Mouse (Mus musculus): Measurements from ENCODE around the gene Mtap.

Gene Mtap

GRCm38 (mm10) chr4:89137542-89138360 lies 829 bp downstream of the Mtap start:
- peak in 1 of 2 experiments; percentile 16 for DNase-seq (ENCODE audit: low spot score in 2 of 2)

DNA sequence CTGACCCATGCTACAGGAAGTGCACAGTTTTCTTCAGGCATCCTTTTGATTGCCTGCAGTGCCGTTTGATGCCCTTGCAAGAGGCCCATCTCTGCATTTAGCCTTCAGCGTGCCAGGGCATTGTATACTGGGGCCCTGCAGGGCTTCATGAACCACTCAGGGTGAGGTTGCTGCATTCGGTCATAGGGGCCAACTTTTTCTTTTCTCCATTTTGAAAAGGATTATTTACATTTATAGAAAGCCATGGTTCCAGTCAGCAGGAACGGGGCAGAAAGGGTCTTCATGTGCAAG lies 1.4 kb downstream of the Mtap start:
- no peak for DNase-seq (ENCODE audit: low spot score in 2 of 2)

GRCm38 (mm10) chr4:89140832-89141231 lies 3.9 kb downstream of the Mtap start:
- DNase-seq (ENCODE audit: low spot score in 2 of 2) = no peak

DNA sequence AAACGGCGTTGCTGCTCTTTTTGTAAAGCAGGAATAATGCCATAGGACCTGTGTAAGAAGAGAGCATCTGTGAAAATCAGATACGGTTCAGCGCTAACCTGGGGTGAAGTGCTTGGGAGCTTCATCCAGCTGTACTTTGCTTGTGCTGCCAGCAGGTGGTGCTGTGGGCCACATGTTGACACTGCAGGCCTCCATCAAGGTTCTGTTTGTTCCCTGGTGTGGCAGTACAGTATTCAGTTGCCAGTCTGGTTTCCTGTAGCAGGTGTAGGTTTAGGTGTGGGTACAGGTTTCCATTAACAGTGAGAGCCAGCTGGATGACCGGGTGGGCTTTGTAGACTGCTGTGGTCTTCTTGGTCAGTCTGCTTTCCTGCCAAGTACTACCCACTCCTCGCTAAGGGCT lies 8.5 kb downstream of the Mtap start:
- DNase-seq (ENCODE audit: low spot score in 2 of 2) = peak; percentile 57 to 68

GRCm38 (mm10) chr4:89146291-89146690 lies 9.4 kb downstream of the Mtap start:
- no peak for DNase-seq (ENCODE audit: low spot score in 2 of 2)

- DNase-seq (ENCODE audit: low spot score in 2 of 2) = no peak
Observed at GRCm38 (mm10) chr4:89149261-89149660, 12.3 kb downstream of the Mtap start.

DNA sequence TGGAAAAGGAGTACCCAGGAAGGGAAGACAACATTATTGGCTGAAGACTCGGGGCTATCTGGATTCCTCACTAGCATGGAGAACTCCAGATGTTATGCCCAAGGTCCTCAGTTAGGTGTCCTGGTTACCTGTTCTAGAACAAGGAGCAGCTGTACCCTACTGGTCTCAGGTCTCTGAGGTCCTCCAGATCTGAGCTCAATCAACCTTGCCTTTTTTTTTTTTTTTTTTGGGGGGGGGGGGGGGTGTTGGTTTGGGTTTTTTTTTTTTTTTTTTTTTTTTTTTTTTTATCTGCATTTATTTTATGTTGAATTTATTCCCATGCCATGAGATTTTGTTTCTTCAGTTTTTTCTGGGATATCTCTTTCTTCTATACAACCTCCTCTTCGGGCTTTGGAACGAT lies 24.5 kb downstream of the Mtap start:
- DNase-seq (ENCODE audit: low spot score in 2 of 2) = no peak

DNA sequence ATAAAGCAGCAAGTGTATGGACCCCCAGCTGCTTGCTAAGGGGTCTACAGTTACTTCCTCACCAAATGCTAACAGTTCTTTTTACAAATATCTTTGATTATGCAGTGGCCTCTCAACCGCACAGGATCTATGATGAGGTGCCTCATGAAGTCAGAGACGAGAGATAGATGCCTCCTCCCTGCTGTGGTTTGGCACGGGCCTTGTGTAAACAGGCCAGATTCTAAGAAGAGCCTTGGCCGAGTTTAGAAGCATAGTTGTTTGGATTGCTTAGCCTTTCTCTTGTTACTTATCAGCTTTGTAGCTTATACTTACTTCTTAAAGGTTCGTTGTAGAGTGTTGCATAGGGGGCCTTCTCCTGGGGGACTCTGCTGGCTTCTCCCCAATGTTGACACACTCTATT lies 25.6 kb downstream of the Mtap start:
- DNase-seq (ENCODE audit: low spot score in 2 of 2) = no peak

GRCm38 (mm10) chr4:89163613-89164012 lies 26.7 kb downstream of the Mtap start:
- DNase-seq (ENCODE audit: low spot score in 2 of 2) = no peak

DNA sequence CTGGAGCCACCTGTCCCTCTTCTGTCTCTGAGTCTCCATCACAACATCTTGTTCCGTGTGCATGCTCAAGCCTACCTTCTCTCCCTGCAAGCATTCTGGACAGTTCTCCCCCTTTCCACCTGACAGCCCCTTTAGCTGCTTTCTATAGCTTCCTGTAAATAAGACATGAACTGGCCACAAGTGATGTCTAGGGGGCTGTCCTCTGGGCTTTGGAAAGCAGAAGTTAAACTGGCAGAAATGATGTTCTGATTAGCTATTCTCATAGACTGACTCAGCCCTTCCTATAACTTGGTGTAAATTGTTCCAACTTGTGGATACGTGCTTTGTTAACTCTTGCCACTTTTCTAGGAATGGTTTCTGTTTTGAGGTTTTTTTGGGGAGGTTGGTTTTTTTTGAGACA lies 27.8 kb downstream of the Mtap start:
- DNase-seq (ENCODE audit: low spot score in 2 of 2) = no peak

DNA sequence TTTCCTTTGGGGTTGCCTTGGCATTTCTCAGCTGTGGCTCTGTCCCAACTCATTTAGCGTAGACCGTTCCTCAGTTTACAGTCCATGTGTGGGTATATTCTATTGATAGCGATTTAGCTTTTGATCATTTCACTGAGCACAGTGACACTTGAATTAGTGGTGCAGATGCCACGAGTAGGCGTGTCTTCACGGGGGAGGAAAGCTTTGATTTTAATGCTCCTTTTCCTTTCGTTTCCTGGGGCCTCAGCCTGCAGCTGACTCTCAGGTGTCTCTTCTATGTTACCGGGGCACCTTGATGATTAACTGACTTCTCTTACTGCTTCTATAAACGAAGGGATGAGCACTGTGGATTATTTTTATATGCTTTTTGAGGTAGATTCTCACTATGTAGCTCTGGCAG lies 32.0 kb downstream of the Mtap start:
- DNase-seq (ENCODE audit: low spot score in 2 of 2) = no peak

DNA sequence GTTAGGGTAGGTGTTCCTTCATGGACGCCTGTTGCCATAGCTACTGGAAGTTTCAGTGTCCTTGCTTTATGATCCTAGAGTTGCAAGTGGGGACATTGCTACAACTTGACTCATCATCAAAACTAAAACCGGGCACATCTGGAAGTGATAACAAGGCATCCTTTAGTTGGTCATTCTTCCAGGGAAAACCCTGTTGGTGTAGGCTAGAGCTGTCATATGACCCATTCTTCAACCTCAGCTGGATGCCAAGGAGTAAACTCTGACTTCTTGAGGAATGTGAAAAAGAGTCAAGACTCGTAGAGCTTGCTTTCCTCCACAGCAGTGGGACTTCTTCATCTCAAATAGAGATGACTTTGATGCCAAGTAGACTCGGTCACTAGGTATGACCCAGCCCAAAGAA lies 32.8 kb downstream of the Mtap start:
- DNase-seq (ENCODE audit: low spot score in 2 of 2) = no peak

DNA sequence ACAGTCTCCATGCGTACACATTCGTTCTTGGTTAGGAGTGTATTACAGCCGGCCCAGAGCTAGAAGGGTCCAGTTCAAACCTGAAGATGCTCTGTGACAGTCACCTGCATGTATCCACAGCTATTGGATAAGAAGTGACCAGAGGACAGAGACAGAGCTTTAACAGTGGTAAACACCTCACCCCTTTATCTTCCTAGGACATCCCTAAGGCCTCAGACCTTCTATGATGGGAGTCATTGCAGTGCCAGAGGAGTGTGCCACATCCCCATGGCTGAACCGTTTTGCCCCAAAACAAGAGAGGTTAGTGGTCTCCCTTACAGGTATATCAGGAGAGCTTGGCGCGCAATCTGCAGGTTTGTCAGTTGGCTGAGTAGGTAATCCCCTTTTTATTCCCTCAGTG lies 34.0 kb downstream of the Mtap start:
- no peak for DNase-seq (ENCODE audit: low spot score in 2 of 2)

GRCm38 (mm10) chr4:89172873-89173605 lies 36.1 kb downstream of the Mtap start:
- DNase-seq (ENCODE audit: low spot score in 2 of 2) = no peak

DNA sequence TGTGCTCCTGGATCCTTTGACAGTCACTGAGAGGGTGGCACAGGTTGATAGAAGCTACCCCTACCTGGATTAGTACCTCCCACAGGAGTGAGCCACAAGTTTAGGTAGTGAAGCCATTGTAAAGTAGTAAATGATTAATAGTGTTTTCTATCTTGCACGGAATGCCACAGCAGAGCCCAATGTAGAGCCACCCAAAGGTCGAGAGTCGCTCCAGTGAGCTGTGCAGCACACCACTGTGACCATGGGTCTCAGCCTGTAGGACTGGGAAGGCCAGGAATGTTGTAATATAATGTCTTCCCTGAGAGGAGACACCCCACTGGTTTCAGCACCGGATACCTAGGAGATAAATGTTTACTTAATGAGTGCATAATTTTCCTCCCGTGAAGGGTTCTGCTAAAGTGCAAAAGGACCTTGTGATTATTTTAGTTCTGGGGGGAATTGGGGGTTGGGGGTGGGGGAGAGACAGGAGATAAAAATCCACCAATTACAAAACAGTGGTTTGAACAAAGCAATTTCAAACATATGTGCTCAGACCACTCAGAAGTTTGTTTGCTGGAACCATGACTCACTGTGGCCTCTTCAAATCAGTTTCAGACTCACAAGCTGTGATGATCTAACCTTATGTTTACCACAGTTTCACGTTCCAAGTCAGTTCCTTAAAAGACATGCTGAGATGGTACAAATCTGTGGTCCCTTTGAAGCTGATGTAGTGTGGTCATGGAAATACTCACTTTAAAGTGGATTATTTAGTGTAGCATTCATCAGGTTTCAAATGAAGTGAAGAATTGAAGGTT lies 40.8 kb downstream of the Mtap start:
- DNase-seq (ENCODE audit: low spot score in 2 of 2) = no peak

GRCm38 (mm10) chr4:89180121-89180520 lies 43.2 kb downstream of the Mtap start:
- DNase-seq (ENCODE audit: low spot score in 2 of 2) = no peak

- no peak for DNase-seq (ENCODE audit: low spot score in 2 of 2)
Observed at GRCm38 (mm10) chr4:89181656-89182055, 44.7 kb downstream of the Mtap start.

GRCm38 (mm10) chr4:89182486-89182885 lies 45.6 kb downstream of the Mtap start:
- DNase-seq (ENCODE audit: low spot score in 2 of 2) = no peak

DNA sequence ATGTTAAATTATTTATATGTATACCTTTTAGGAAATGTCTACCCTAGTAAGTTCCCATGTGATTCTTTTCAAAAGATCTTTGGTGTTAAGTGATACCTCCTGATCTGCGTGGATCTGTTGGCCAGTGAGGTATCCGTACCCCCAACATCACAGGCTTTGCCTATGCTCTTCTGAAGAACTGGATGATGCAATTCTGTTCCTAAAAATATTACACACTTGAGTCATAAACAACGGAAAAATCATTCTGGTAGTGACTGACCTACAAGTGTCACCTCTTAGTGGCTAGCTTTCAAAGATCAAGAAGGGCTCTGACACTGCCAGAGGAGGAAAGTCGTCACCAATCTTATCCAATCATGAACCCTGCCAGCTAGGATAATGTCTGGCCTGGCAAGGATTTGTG lies 58.6 kb downstream of the Mtap start:
- DNase-seq (ENCODE audit: low spot score in 2 of 2) = no peak

DNA sequence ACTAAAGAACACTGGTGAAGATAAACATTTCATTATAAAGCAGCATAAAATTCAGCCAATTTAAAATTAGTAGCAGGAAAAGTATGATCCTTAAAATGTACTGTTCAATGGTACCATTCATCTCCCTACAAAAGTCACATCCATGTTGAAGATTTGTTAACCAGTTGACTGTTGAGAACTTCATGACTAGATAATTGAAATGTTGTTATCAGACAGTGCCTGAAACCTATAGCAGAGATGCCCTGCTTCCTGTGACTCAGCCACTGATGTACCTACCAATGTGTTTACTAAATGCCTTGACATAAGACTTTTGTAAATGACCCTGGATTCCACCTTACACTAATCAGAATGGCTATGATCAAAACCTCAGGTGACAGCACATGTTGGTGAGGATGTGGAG lies 60.2 kb downstream of the Mtap start:
- no peak for DNase-seq (ENCODE audit: low spot score in 2 of 2)

- no peak for DNase-seq (ENCODE audit: low spot score in 2 of 2)
Observed at GRCm38 (mm10) chr4:89200806-89201205, 63.9 kb downstream of the Mtap start.

DNA sequence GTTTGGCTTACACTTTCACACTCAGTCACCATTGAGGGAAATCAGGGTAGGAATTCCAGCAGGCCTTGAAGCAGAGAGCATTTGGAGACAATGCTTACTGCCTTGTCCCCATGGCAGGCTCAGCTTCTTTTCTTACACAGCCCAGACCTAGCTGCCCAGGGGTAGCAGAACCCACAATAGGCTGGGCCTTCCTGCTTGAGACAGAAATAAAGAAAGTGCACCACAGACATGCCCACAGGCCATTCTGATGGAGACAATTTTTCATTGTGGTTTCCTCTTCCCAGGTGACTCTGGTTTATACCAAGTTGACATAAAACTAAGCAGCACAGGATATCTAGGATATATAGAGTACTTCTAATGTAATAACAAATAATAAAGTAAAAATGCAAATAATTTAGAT lies 72.4 kb downstream of the Mtap start:
- DNase-seq (ENCODE audit: low spot score in 2 of 2) = no peak

- DNase-seq (ENCODE audit: low spot score in 2 of 2) = no peak
Observed at GRCm38 (mm10) chr4:89210314-89210713, 73.4 kb downstream of the Mtap start.
